Mouse (Mus musculus): ENCODE results near the gene Vmn2r1. TPM values are rescaled to one million over a fixed set of nuclear protein-coding genes. Genes with fewer than 3 reads are reported as not detected.

Gene Vmn2r1
- 0.18 and 0.24 TPM in 2 replicates for total RNA-seq (2021)
- long read RNA-seq, result 0 reads

DNA sequence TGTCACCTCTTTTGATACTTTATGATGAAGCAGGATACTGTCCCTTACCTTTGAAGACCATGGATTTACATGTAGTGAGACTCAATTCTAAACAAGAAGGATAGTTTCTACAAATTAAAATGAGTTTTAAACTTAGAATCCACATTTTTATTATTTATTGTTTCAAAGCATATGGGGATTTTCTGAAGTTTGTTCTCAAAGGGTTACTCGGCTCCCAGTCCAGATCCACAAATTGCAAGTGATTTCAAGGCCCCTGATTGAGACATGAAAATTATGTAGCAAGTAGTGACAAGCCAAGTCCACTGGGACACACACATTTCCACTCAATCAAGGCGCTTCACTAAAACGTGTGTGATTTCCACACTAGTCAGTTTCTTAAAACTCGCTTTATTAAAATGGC is at the start of gene Vmn2r1:
Gene Vmn2r1 (plus strand): TSS at position 301 of the 400 bp plus-strand sequence.
- DNase-seq, result no peak

DNA sequence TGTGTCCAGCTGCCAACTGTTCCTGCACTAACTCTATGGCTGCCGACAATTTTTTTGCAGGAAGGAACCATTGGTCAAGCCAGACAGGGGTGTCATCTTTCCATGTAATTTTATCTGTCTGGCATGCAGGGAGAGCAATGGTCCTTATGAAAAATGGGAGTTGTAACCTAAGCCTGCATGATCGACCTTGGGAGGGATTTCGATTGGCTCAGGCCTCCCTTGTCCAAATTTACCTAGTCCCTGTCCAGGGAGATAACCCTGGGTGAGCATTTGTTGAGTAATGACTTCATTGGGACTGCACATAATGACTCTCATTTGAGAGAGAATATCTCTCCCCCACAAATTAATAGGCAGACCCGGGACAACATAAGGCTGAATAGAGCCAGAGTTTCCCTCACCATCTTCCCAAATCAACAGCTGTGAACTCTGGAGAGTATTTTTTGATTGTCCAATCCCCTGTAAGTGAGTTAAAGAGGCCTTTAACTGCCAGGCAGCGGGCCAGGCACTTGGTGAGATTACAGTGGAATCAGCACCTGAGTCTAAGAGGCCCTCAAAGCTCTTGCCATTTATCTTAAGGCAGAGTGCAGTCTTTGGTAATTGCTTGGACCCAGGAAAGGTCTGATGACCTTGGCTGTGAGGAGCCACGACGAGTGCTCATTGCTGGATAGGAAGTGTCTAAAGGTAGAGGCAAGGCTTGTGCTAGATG is 43.1 kb upstream of the Vmn2r1 start:
- no peak for DNase-seq

DNA sequence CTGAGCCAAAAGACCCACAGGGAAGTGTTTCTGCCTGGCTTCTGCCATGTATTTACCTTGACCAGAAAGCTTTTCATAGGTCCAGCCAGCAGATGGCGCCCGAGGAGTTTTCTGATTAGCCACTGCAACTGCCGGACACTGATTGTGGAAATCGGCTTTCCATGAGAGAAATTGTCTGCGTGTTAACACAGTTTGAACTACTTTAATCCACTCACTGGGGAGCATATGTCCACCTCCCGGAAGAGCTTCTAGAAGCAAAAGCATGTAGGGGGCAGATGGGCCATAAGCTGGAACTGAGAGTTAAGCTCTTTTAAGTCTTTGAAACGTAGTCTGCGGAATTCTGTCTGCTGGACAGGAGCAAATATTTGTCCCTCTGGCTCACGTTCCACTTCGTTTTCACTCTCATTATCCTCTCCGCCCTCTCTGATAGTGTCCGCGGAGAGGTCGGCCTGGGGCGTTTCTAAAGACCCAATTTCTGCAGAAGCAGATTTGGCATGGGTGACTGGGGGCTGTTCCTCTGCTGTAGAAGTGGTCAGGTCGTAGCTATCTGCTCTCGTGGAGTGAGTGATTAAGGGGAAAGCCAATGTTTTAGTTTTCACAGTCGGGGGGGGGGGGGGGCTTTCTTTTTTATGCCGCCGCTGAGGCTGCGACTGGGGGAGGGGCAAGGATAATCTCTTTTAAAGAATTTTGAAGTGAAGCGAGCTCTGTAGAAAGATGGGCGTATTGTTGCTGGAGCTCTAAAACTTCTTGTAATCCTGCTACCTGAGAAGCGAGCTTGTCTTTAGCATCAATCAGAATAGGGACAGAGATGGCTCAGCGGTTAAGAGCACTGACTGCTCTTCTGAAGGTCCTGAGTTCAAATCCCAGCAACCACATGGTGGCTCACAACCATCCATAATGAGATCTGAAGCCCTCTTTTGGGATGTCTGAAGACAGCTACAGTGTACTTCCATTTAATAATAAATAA is 41.2 kb upstream of the Vmn2r1 start:
- peak; percentile 92 for DNase-seq

DNA sequence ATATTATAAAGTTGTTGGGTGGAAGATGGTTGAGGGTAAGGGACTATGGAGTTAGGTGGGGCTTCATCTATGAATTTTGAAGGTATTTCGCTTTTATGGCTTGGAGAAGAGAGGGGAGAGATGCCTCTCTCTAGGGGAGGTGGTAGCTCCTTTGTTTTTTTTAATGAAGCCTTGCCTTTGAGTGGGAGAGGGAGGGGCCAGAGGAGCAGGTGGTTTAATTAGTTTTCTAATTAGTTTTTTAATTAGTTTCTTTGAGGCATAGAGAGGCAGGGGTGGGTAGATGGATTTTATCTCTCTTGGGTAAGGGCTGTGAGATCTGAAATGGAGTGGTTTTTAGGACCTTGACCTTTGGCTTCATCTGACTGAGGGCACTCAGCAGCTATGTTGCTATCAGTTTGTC is 31.4 kb downstream of the Vmn2r1 start:
- no peak for DNase-seq

DNA sequence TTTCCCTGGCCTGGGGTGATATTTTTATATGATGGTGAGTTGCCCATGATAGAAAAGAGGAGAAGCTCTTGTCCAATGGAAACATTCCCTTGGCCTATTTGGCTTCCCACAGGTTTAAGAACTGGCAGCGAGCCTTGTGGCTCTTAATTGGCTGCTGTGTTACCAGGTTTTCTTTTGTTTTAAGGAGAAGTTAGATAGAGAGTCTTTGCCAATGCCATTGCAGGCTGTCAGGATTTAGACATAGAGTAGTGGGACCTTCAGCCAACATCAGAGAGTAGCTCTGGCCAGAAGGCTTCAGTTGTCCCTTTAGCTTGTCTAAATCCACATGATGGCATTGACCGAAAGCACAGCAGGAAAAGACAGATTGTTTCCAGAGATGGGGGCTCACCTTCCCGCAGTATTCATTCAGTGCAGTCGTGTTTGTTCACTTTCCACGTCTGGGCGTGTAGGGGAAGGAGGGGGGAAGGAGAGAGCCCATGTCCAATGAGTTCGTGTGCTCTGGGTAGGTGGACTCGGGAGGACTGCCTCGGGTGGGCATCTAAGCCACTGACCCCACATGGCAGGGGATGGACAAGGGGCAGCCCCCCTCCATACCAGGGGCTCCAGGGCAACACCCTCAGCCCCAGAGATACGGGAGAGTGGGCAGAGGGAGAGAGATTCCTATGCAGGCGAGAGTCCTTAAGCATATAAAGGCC is 32.2 kb downstream of the Vmn2r1 start:
- DNase-seq, result no peak

DNA sequence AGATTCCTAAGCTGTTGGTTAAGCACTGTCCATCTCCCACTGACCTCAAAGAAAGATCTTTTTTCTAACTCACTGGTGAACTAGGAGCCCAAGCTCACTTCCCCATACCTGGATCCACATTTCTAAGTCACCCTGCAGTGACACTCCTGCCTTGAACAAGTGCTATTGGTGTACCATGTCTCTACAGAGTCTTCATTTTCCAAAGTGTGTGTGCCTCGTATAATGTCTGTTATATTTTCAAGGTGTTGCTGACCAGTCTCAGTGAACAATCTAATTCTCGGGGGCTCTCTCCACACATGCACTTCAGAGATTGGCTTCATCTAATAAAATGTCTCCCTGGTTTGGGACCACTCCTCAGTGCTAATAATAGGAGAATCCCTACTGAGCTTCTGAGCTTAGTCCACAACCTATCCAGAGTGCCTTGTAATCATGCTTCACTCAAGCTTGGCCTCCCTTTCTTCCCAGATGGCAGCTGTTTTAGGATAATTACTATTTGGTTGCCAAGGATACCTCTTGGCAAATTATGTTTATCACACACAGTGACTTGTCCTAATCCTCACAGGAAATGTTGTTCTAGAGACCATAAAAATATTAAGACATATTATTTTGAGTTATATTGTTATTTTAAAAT is 60.6 kb downstream of the Vmn2r1 start, which contains the start of gene Vmn2r2:
Gene Vmn2r2 (minus strand): TSS at position 51 of the 631 bp plus-strand sequence.
- no peak for DNase-seq

Other genes starting within 250 kb of the Vmn2r1 start
- gene Plch1, start 182.1 kb upstream of the Vmn2r1 start, total RNA-seq (2021), result not detected in 2 replicates
- gene E130311K13Rik, start 152.1 kb upstream of the Vmn2r1 start, total RNA-seq (2021), result 13.2 and 17.4 TPM in 2 replicates
- gene Slc33a1, start 116.8 kb upstream of the Vmn2r1 start, total RNA-seq (2021), result 32.9 and 36.9 TPM in 2 replicates
- 20.9 and 24.4 TPM in 2 replicates for gene Gmps, start 105.4 kb upstream of the Vmn2r1 start, total RNA-seq (2021)
- gene Vmn2r2, start 60.4 kb downstream of the Vmn2r1 start, total RNA-seq (2021), result not detected in 2 replicates
- gene Vmn2r3, start 208.2 kb downstream of the Vmn2r1 start, total RNA-seq (2021), result not detected in 2 replicates

Measured in adrenal gland, postnatal 25 days (tissue).